Mouse (Mus musculus) yolk sac, embryonic 10.5 days (tissue): ENCODE results near the gene Muc1.
A peak's percentile ranks its signal among the peaks of the same experiment; 100 is the strongest.
"Not testable (repeated sequence)": the region's sequence is repeated elsewhere in the genome, so short reads cannot be mapped to it uniquely, and the experiment has no call there.

Source experiments
- DNase-seq: peaks from one replicate; pipeline ENCODE4 v3.0.0-alpha.2; 2017; ENCODE audit warnings: low spot score

The Muc1 gene

GRCm38 (mm10) chr3:89210162-89210561 lies 18.7 kb upstream of the Muc1 start:
- DNase-seq: no peak

GRCm38 (mm10) chr3:89210731-89211130 lies 18.1 kb upstream of the Muc1 start:
- DNase-seq: no peak

GRCm38 (mm10) chr3:89213803-89214530 lies 14.9 kb upstream of the Muc1 start:
- DNase-seq: peak; percentile 94

- no peak for DNase-seq
Observed at GRCm38 (mm10) chr3:89214681-89215411, 14.0 kb upstream of the Muc1 start, which contains the start of gene Thbs3. Gene Thbs3, plus strand, starts transcription at chr3:89215180.

- DNase-seq: peak; percentile 77
Observed at GRCm38 (mm10) chr3:89215853-89216252, 13.0 kb upstream of the Muc1 start.

- DNase-seq: not testable (repeated sequence)
Observed at GRCm38 (mm10) chr3:89216407-89216806, 12.4 kb upstream of the Muc1 start.

- no peak for DNase-seq
Observed at GRCm38 (mm10) chr3:89218271-89218670, 10.6 kb upstream of the Muc1 start.

- DNase-seq: no peak
Observed at GRCm38 (mm10) chr3:89219546-89219945, 9.3 kb upstream of the Muc1 start.

- DNase-seq: no peak
Observed at GRCm38 (mm10) chr3:89221167-89221566, 7.7 kb upstream of the Muc1 start.

- DNase-seq: no peak
Observed at GRCm38 (mm10) chr3:89224796-89225195, 4.1 kb upstream of the Muc1 start.

- DNase-seq: no peak
Observed at GRCm38 (mm10) chr3:89225321-89225815, 3.5 kb upstream of the Muc1 start.

GRCm38 (mm10) chr3:89225918-89226317 lies 2.9 kb upstream of the Muc1 start:
- DNase-seq: no peak

- DNase-seq: peak; percentile 83
Observed at GRCm38 (mm10) chr3:89226361-89226760, 2.5 kb upstream of the Muc1 start.

- DNase-seq: no peak
Observed at GRCm38 (mm10) chr3:89226900-89227299, 2.0 kb upstream of the Muc1 start, which contains the start of gene Mtx1. Gene Mtx1, minus strand, starts transcription at chr3:89227088.

- DNase-seq: peak; percentile 87
Observed at GRCm38 (mm10) chr3:89227307-89228179, 1.3 kb upstream of the Muc1 start.

- peak; percentile 86 for DNase-seq
Observed at GRCm38 (mm10) chr3:89228180-89228549, 692 bp upstream of the Muc1 start.

GRCm38 (mm10) chr3:89229276-89229675 lies 419 bp downstream of the Muc1 start:
- no peak for DNase-seq

- DNase-seq: no peak
Observed at GRCm38 (mm10) chr3:89230561-89230960, 1.7 kb downstream of the Muc1 start.

GRCm38 (mm10) chr3:89231345-89231744 lies 2.5 kb downstream of the Muc1 start:
- DNase-seq: no peak

GRCm38 (mm10) chr3:89231772-89232275 lies 3.0 kb downstream of the Muc1 start:
- no peak for DNase-seq

- DNase-seq: no peak
Observed at GRCm38 (mm10) chr3:89232614-89233013, 3.8 kb downstream of the Muc1 start.

GRCm38 (mm10) chr3:89233562-89234110 lies 4.8 kb downstream of the Muc1 start:
- DNase-seq: no peak
